13 mouse cellular contexts compared by ENCODE assay signal in genomic region chr6:8759901-8760300, GRCm38 (mm10). TPM values are rescaled to one million over a fixed set of nuclear protein-coding genes. Genes with fewer than 3 reads are reported as not detected.
"Had no signal": no experiment of that assay in that cellular context is flagged by ENCODE, and none has a peak within 500 bp of the region (broad histone marks: within the 10 kb centered on the region; RNA-seq: fewer than 3 reads in every experiment).

No protein-coding gene starts in this region.

- H3K27me3 ChIP-seq: kidney, embryonic 15.5 days; limb, embryonic 13.5 days; liver, embryonic 15.5 days; lung, embryonic 15.5 days; midbrain, embryonic 15.5 days; neural tube, embryonic 12.5 days had no signal

- ATAC-seq: midbrain, embryonic 15.5 days had no signal

- DNase-seq: kidney, adult 2 months; kidney, postnatal 14 days; left cerebral cortex, postnatal 4 days; thymus, adult 18-20 months; thymus, postnatal 14 days had no signal

- H3K4me3 ChIP-seq: kidney, embryonic 15.5 days; limb, embryonic 13.5 days; liver, embryonic 15.5 days; lung, embryonic 15.5 days; midbrain, embryonic 15.5 days; neural tube, embryonic 12.5 days had no signal

- H3K4me2 ChIP-seq: kidney, embryonic 15.5 days; limb, embryonic 13.5 days; liver, embryonic 15.5 days; lung, embryonic 15.5 days; midbrain, embryonic 11.5 days; midbrain, embryonic 15.5 days; neural tube, embryonic 12.5 days had no signal

- H3K36me3 ChIP-seq: kidney, embryonic 15.5 days; limb, embryonic 13.5 days; liver, embryonic 15.5 days; lung, embryonic 15.5 days; midbrain, embryonic 15.5 days; neural tube, embryonic 12.5 days had no signal

- H3K9ac ChIP-seq: kidney, embryonic 15.5 days; limb, embryonic 13.5 days; liver, embryonic 15.5 days; lung, embryonic 15.5 days; midbrain, embryonic 15.5 days; neural tube, embryonic 12.5 days had no signal

- H3K27ac ChIP-seq: kidney, embryonic 15.5 days; limb, embryonic 13.5 days; liver, embryonic 15.5 days; lung, embryonic 15.5 days; midbrain, embryonic 15.5 days; neural tube, embryonic 12.5 days had no signal

- H3K9me3 ChIP-seq: kidney, embryonic 15.5 days; limb, embryonic 13.5 days; liver, embryonic 15.5 days; lung, embryonic 15.5 days; midbrain, embryonic 15.5 days; neural tube, embryonic 12.5 days had no signal

- H3K4me1 ChIP-seq: kidney, embryonic 15.5 days; limb, embryonic 13.5 days; lung, embryonic 15.5 days; midbrain, embryonic 15.5 days; neural tube, embryonic 12.5 days had no signal

RNA-seq across cellular contexts. Expression of gene Ica1, which starts 18.4 kb away (rescaled TPM):
- total RNA-seq: neutrophil, adult 5-6 weeks had no signal
